Mouse (Mus musculus): ENCODE results near the gene Gpr61. TPM values are rescaled to one million over a fixed set of nuclear protein-coding genes. Genes with fewer than 3 reads are reported as not detected.
A peak's percentile ranks its signal among the peaks of the same experiment; 100 is the strongest.

Gpr61 gene
- 10 to 100 TPM; 15.8 to 17.2 (median 17.0) TPM for total RNA-seq (2022)

DNA sequence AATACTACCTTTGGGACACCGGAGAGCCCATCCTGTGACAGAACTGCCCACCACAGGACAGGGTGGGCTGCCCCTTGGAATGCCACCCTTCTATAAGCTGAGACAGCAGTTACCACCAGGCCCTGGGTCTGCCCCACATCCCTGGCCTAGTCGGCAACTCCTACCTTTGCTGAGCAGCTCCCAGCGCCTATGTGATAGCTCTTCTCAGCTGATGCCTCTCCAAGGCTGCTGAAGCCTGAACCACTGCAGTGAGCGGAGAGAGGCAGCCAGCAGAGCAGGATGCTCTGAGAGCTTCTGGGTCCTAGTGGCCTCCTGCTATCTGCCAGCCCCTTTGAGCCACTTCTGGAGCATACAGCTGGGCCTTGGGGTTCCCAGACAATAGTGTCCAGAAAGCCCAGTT is at the start of gene Gpr61:
Gene Gpr61, minus strand, starts transcription at position 227 of the 400 bp plus-strand sequence.
- DNase-seq (ENCODE audit: low spot score in 2 of 2) = peak; percentile 73

DNA sequence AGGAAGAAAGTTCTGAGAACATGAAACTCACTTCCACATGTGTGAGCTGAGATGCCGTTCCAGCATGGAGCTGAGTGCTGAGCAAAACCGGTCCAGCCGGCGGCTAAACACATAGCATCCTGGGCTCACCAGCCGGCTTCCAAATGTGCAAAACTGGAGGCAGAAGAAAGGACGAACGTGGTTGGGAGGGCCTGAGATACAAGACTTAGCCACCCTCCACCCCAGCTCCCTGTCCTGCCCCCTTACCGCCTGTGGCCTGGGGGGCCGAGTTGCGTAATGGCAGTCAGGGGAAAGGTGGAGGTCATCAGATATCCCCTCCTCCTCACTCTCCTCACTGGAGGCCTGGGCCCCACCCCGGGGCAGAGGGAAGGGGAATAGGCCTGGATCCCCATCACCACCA is 49.8 kb upstream of the Gpr61 start:
- peak in 1 of 2 experiments; percentile 5 for DNase-seq (ENCODE audit: low spot score in 2 of 2)

DNA sequence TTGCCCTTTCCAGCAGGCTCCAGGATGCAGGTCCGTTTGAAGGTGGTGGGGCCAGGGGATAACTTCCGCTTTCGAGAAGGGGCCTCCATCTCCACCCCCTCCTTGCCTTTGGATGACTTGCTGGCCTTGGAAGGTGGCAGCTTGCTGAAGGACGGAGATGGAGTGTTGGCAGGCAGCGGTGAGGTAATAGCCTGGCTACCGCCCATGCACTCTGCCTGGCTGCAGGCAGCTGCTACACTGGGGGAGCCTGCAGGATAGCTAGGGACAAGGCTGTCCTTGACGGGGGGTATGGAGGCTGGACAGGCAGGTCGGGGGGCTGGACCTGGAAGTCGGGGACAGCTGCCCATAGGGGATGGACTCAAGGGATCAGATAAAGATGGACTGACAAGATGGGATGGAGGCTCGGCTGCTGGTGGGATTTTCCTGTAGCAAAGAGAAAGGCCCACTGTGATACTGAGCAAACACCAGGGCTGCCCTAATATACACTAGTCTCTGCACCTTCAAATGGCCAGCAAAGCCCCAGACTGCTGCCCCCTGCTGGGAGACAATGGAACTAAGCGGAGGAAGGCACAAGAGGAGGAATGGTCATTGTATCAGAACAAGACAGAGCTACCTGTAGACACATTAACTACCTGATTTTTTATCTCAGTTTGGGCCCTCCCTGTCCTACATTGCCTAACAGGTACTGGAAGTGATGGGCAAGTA is 49.1 kb upstream of the Gpr61 start:
- DNase-seq (ENCODE audit: low spot score in 2 of 2) = peak; percentile 80 to 88

DNA sequence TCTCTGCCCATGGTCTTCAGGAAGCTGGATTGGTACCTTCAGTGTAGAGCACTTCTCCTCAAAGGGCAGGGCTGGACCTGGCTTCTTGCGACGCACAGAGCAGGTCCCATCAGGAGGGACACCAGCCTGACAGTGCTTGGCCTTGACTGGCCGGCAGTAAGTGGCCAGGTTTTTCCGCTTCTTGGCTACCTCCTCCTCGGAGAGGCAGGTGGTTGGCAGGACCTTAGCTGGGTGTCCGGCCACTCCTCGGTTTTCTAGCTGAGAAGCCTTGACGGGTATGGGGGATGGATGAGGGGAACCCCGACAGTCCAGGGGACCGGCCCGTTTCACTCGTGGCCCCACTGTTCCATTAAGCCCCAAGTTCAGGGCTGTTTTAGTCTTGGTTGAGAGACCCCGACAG is 48.5 kb upstream of the Gpr61 start:
- DNase-seq (ENCODE audit: low spot score in 2 of 2) = peak in 1 of 2 experiments; percentile 9

DNA sequence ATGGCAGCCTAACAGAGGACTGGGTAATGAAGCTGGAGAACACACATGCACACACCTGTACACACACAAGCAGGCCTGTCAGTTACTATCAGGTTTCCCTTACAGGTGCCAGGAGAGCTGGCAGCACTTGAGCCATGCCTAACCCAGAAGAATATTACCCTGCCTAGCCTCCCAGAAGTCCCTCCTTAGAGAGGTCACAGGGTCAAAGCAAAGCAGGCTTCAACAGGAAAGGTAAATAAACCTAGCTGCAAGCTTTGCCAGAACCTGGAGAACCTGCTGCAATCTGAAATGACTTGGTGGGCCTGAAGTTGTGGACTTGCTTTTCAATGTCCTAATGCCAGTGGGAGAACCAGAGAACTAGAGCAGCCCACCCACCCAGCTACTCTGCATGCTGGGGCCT is 47.8 kb upstream of the Gpr61 start:
- DNase-seq (ENCODE audit: low spot score in 2 of 2) = no peak

DNA sequence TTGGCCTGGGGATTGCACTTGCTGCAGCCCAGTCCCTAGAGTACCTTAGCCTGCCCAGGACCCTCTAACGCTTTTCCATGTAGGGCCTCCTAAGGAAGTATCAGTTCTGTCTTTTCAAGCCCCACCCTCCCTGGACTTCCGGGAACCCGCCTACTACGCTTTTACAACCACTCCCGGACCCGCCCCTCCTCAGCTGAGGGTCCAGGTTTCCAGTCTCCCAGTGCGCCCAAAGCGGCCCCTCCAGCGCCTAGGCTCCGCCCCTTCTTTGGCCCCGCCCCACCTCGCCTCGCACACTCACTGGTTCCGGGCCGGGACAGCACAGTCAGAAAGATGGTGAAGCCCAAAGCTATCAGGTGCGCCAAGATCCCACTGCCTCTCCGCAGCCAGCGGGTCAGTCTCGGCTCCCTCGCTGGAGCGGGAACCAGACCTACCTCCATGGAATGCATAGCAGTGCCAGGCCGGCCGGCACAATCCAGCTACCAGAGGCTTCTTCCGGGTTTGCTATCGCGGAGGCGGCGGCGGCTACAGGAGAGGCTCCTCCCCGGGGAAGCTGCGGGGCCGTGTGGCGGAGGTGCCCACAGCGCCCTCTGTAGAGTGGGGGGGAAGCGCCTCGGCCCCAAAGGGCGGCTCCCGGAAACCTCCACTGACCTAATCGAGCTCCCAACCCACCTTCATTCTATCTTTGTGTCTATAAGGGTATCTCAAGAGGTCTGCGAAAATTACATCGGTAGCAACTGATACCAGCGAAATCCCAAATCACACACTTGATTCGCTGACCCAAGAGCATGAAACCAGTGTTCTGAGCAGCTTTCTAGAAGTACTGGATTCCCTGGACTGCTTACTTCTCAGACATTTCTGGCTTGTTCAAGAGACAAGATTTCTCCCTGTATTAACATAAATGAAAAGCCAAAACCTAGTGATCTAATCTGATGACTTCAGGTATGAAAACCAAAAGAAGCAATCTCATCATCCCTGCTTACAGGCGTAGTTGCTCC is 45.9 kb upstream of the Gpr61 start, which contains the start of gene Cyb561d1:
Gene Cyb561d1, minus strand, starts transcription at position 884 of the 995 bp plus-strand sequence.
- peak; percentile 88 to 89 for DNase-seq (ENCODE audit: low spot score in 2 of 2)

DNA sequence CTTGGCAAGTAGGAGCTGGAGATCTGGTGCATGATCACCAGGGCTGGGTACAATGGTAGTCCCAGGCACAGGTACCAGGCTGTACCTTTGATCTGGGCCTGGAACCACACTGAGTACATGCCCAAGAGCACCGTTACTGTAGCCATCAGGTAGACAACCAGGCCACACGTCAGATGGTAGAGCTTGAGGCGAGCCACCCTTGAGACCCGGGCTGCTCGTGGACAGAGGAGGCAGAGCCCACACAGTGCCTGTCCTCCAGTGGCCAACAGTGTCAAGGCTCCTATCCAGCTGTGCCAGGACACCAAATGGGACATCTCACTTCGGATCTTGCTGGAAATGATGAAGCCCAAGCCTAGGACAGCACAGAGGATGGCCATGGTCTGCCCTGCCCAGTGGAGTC is 44.5 kb upstream of the Gpr61 start:
- DNase-seq (ENCODE audit: low spot score in 2 of 2) = no peak

DNA sequence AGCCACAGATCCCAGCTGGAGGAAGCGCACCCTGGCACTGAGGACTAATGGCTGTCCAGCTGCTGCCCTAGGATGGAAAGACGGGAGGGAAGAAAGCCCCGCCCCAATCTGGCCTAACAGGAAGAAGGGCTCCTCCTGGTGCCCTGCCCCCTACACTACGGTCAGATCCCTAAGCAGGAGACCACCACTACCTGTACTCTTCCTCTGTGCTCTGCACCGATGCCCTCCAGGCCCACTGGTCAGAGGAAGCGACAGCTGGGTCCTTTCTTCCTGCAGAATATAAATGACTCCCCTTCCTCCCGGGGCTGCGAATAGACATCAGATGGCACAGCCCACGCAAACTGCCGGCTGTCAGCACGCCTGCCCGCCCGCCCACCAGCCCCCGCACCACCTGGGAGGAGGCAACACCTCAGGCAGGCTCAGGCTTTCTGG is 42.4 kb upstream of the Gpr61 start:
- DNase-seq (ENCODE audit: low spot score in 2 of 2) = peak; percentile 75 to 81

DNA sequence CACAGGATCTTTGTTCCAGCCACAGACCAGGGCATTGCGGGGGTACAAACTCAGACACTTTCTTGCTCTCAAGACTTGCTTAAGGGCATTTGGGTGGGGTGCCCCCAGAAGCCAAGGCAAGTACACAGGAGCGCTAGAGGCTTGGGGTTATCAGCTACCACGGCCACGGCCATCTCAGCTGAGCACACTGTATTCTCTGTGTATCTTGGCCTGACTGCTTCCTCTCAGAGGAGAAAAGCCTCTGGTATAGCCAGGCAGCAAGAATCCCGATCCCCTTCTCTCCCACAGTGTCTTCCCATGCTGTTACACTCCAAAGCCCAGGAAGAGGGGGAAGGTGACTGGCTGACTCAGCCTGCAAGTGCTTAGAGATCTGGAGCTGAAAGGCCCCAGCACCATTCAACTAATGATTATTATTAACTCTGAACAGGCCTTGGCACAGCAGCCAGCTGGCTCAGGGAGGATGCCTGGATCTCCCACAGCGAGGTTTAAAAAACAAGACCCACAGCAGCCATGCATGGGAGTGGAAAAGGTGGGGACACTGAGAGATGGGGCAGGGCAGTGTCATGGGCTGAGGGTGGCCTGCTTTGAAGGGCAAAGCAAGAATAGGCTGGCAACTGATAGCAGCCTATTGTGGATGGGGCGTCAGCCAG is 41.4 kb upstream of the Gpr61 start:
- DNase-seq (ENCODE audit: low spot score in 2 of 2) = peak; percentile 74 to 79

DNA sequence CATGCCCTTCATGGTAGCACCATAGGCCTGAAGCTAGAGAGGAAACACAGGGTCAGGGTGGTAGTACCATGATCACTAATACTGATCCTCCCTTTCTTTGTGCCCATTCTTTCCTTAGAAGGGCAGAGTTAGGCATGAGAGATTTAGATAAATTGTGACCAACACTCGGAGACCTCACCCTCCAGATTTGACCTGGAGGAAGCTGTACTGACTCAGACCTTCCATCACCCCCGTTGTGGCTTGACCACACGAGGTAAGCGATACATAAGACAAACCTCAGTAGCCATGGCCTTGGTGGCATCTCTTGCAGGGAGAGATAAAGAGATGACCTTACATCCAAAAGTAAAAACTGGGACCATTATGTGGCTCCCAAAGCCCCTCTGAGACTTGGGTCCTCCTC is 40.6 kb upstream of the Gpr61 start:
- no peak for DNase-seq (ENCODE audit: low spot score in 2 of 2)

DNA sequence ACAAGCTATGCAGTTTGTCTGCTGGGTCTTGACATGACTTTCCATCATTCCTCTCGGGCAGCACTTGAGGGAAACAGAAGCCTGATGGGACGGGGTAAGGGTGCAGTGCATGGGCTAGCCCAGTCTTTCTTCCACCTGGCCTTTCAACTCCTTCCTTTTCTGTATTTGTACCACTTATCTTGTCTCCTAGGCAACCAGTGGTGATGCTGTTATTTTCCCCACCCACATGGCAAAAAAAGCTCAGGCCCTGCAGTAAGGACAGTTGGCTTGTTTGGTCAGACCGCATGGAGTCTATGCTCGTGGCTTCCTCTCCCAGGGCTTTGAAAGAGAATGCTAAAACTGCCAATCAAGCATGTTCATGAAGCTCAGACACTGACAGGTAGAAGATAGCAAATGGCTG is 39.0 kb upstream of the Gpr61 start:
- no peak for DNase-seq (ENCODE audit: low spot score in 2 of 2)

DNA sequence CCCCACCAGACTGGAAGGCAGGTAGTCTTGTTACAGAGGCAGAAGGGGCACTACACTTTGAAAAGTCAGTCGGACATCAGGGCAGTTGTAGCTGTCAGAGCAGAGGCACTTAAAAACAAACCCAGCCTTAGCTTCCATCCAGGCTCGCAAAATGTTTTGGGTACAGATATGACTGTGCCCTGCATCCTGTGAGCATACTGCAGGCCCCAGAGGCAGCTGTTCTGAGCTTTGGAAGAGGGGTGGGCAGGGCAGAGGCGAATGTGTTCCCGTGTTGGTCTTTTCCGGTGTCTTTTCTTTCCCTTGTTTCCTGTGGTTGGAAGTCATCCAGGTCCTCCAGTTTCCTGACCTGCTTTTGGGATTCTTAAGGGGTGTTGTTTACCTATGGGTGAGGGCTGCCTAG is 35.2 kb upstream of the Gpr61 start:
- no peak for DNase-seq (ENCODE audit: low spot score in 2 of 2)

DNA sequence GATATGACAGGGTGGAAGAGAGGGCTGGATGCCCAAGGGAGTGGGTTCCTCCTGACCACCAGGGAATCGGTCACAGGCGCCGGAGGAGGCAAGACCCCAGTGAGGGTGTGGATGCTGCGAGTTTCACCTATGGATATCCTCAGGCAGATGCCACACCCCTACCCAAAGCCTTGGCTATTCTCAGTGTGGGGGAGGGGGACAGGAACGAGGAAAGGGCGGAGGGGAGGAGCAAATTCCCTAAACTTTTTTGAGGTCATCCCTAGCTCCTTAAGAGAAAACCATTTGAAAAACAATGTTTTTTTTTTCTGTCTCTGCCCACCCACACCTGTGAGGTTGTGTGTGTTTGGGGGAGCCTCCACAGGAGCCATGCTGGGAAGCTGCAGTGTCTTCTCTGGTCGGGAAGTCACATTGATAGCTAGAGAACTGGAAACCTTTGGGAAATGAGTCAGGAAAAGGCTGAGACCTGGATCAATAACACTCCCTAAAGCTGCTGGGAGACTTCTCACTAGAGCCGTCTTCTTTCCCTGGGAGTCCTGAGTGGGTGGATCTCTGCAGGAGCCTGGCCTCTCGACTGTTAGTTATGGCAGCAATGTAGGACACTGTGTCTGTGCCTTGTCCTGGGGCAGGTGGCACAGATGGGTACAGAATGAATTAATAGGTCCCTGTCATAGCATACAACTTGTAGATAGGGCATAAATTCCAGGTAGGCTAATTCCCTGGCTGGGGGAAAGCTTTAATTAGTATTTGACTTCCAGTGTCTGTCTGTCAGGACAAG is 34.2 kb upstream of the Gpr61 start:
- no peak for DNase-seq (ENCODE audit: low spot score in 2 of 2)

DNA sequence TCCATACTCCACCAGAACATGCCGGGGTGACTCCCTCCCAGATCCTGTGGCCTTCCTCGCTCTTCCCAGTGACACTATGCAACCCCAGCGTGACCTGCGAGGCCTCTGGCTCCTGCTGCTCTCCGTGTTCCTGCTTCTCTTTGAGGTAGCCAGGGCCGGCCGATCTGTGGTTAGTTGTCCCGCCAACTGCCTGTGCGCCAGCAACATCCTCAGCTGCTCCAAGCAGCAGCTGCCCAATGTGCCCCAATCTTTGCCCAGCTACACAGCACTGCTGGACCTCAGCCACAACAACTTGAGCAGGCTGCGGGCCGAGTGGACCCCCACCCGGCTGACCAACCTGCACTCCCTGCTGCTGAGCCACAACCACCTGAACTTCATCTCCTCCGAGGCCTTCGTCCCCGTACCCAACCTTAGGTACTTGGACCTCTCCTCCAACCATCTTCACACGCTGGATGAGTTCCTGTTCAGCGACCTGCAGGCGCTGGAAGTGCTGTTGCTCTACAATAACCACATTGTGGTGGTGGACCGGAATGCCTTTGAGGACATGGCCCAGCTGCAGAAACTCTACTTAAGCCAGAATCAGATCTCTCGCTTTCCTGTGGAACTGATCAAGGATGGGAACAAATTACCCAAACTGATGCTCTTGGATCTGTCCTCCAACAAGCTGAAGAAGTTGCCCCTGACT is 32.6 kb upstream of the Gpr61 start:
- DNase-seq (ENCODE audit: low spot score in 2 of 2) = no peak

DNA sequence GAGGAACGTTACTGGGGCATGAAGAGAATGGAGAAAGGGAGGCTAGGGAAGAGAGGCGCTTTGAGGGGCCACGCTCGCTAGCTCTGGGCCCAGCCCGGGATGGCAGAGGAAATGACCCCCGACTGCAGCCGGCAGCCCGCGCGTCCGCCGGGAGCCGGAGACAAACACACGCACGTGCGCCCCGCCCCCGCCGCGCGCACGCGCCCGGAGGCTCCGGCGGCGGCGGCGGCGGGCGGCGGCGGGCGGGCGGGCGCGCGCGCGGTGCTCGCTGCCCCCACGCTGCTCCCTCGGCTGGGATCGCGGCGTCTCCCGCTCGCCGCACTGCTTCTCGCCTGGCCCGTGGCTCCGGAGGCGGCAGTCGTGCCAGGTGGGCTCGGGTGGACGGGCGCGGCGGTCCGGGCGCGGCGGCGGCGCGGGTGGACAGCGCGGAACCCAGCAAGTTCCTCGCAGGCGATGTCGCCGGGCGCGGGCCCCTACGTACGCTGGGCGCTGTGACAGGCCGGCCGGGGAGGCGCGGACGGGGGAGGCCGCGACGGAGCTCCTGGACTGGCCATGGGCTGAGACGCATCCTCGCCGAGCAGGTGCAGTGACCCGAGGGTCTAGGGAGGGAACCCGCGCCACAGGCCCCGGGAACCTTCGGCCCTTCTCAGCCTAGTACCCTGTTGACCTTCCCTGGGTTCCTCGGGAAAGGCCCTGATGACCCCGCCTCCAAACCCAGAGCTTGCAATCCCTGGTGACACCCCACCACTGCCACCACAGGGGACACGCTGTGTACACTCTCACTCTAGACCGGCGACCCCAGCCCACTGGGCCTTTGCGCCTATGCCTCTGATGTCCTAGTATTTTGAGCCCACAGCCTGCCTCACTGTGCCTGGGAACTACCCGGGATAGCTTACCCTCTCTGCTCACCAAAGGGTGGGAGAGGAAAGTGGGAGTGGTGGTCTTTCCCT is 31.7 kb upstream of the Gpr61 start, which contains the start of gene Amigo1:
Gene Amigo1, plus strand, starts transcription at position 238 of the 950 bp plus-strand sequence.
- DNase-seq (ENCODE audit: low spot score in 2 of 2) = no peak

DNA sequence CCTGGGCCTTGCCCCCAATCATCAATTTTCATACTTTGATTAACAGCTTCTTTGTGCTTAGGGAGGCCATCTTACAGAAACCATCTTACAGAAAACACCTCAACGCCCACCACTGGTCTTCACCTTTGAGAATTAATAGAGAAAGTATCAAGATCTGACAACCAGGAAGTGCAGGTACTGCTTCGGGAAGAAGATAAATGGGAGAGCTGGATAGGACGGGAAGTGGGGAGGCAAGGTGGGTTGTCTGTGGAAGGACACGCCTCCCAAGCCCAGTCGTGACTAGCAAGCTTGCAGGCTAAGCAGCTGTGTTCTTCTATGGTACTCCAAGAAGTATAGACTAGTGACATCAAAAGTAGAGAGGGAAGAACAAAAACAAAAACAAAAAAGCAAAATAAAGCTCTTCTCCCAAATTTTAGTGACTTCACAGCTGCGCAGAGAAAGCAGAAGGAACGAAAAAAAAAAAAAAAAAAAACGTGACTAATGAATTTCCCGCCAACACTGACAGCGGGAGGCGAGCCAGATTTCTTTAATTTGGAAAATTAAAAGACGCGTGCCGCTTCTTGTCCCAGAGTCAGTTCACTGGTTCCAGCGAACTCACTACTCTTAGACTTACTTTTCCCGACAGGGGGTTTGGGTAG is 30.9 kb upstream of the Gpr61 start:
- no peak for DNase-seq (ENCODE audit: low spot score in 2 of 2)

DNA sequence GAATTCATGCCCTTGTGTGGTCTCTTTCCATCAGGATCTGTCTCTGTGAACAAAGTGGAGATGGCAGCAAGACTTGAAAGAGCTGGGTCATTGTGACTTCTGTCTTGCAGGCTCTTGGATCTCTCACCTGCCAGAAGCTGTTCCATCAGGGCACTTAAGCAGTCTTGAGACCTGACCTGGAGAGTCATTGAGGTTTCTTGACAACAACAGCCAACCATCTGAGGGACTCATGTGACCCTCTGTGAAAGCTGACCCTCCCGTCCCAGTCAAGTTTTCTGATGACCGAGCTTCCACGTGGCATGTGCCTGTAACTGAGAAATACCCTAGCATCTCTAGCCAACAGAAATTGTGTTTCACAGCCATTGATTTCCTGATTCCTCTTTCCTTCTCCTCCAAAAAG is 30.1 kb upstream of the Gpr61 start:
- DNase-seq (ENCODE audit: low spot score in 2 of 2) = no peak

DNA sequence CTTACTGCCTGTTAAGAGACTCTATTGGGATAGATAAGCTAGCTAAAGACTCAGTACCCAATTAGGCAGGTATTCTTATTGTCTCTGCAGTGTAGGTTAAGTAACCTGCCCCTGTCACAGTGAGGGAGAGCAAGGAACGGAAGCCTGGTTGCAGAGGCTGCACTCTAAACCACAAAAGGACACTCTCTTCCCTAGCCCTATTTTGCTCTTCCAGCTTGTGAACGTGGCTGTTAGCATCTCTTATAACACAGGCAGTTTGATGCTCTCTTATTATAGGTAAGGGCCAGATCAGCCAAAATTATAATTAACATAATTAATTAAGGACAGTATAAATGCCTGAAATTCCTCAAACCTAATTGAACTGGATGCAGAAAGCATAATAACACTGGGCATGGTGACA is 25.8 kb upstream of the Gpr61 start:
- no peak for DNase-seq (ENCODE audit: low spot score in 2 of 2)

All from layer of hippocampus, adult 8-10 months (tissue).